Mouse (Mus musculus): ENCODE data around the gene Lage3. TPM values are rescaled to one million over a fixed set of nuclear protein-coding genes. Genes with fewer than 3 reads are reported as not detected.

The Lage3 gene
- total and polyA plus RNA-seq, 2 experiments from 2014 or later, result 62.0 to 67.1 TPM

- Histone ChIP-seq H3K9ac (replicated peaks; ENCODE audit: low read length, poor library complexity, severe bottlenecking) (peak overlapping the region; percentile 56), H3K36me3 (ENCODE audit: insufficient read depth, low read length) (no peaks in the 10 kb centered on the region), H3K4me3 (ENCODE audit: low read depth, low read length) (peak overlapping the region; percentile 37), H3K27me3 (ENCODE audit: insufficient read depth, low read length) (no peaks in the 10 kb centered on the region), H3K4me2 (ENCODE audit: low read depth, low read length, poor library complexity, severe bottlenecking) (peak overlapping the region; percentile 52), H3K9me3 (ENCODE audit: low read length) (no peaks in the 10 kb centered on the region), H3K4me1 (ENCODE audit: insufficient read depth, low read length) (no peaks in the 10 kb centered on the region), H3K27ac (ENCODE audit: low read depth, low read length) (peak overlapping the region; percentile 63)
- WGBS, result 28% methylated on average over 13 of the region's 13 CpGs
- DNase-seq (ENCODE audit: low spot score) (peak; percentile 4), ATAC-seq (ENCODE audit: low FRiP score) (peak; percentile 52)
- no peak for TF ChIP-seq CTCF (IDR thresholded peaks at IDR 0.05)
These were observed 562 bp downstream of the Lage3 start for GRCm38 (mm10) chrX:74352645-74353466.

- H3K4me1 ChIP-seq (ENCODE audit: insufficient read depth, low read length), result 0 out of 2 replicates have a peak, but pooled peaks cover 3% of the 10 kb centered on the region
- 26% methylated on average over 2 of the region's 2 CpGs for WGBS
- no peaks in the 10 kb centered on the region for H3K27me3 ChIP-seq (ENCODE audit: insufficient read depth, low read length)
- peaks cover 7% of the 10 kb centered on the region; the same call in 1 of the 2 replicates for H3K36me3 ChIP-seq (ENCODE audit: insufficient read depth, low read length)
- H3K9me3 ChIP-seq (ENCODE audit: low read length), result no peaks in the 10 kb centered on the region
- H3K4me2 ChIP-seq (ENCODE audit: low read depth, low read length, poor library complexity, severe bottlenecking), result peak overlapping the region; percentile 57
- no peak for ATAC-seq (ENCODE audit: low FRiP score)
- no peak overlapping the region; the same call in 1 of the 2 replicates for H3K27ac ChIP-seq (ENCODE audit: low read depth, low read length)
- peak; percentile 3 for DNase-seq (ENCODE audit: low spot score)
- TF ChIP-seq CTCF (IDR thresholded peaks at IDR 0.05), result no peak
- peak overlapping the region; percentile 62 for H3K9ac ChIP-seq (replicated peaks; ENCODE audit: low read length, poor library complexity, severe bottlenecking)
- peak overlapping the region; percentile 51 for H3K4me3 ChIP-seq (ENCODE audit: low read depth, low read length)
These were observed 23.1 kb downstream of the Lage3 start for GRCm38 (mm10) chrX:74330166-74330930.

GRCm38 (mm10) chrX:74329215-74329671, 24.2 kb downstream of the Lage3 start:
- DNase-seq (ENCODE audit: low spot score) (peak; percentile 16), ATAC-seq (ENCODE audit: low FRiP score) (peak; percentile 47)
- Histone ChIP-seq H3K9me3 (ENCODE audit: low read length) (no peaks in the 10 kb centered on the region), H3K36me3 (ENCODE audit: insufficient read depth, low read length) (0 out of 2 replicates have a peak, but pooled peaks cover 6% of the 10 kb centered on the region), H3K9ac (replicated peaks; ENCODE audit: low read length, poor library complexity, severe bottlenecking) (peak overlapping the region; percentile 62), H3K4me2 (ENCODE audit: low read depth, low read length, poor library complexity, severe bottlenecking) (peak overlapping the region; percentile 57), H3K27ac (ENCODE audit: low read depth, low read length) (peak overlapping the region; percentile 82), H3K27me3 (ENCODE audit: insufficient read depth, low read length) (no peaks in the 10 kb centered on the region), H3K4me3 (ENCODE audit: low read depth, low read length) (peak overlapping the region; percentile 51), H3K4me1 (ENCODE audit: insufficient read depth, low read length) (0 out of 2 replicates have a peak, but pooled peaks cover 3% of the 10 kb centered on the region)
- no peak for TF ChIP-seq CTCF (IDR thresholded peaks at IDR 0.05)
- WGBS, result 19% methylated on average over 10 of the region's 10 CpGs

- Histone ChIP-seq H3K4me2 (ENCODE audit: low read depth, low read length, poor library complexity, severe bottlenecking) (peak within 1 kb of the TSS; percentile 57), H3K27ac (ENCODE audit: low read depth, low read length) (peak within 1 kb of the TSS; percentile 82), H3K27me3 (ENCODE audit: insufficient read depth, low read length) (no peaks in the 10 kb centered on the region), H3K36me3 (ENCODE audit: insufficient read depth, low read length) (0 out of 2 replicates have a peak, but pooled peaks cover under 1% of the 10 kb centered on the region), H3K4me3 (ENCODE audit: low read depth, low read length) (peak within 1 kb of the TSS; percentile 51), H3K4me1 (ENCODE audit: insufficient read depth, low read length) (0 out of 2 replicates have a peak, but pooled peaks cover 3% of the 10 kb centered on the region), H3K9ac (replicated peaks; ENCODE audit: low read length, poor library complexity, severe bottlenecking) (peak within 1 kb of the TSS; percentile 62), H3K9me3 (ENCODE audit: low read length) (no peaks in the 10 kb centered on the region)
- no peak for TF ChIP-seq CTCF (IDR thresholded peaks at IDR 0.05)
- peak; percentile 91 for ATAC-seq (ENCODE audit: low FRiP score)
- 20% methylated on average over 23 of the region's 30 CpGs for WGBS
- DNase-seq (ENCODE audit: low spot score), result peak; percentile 76
These were observed 24.7 kb downstream of the Lage3 start, which contains the start of gene Plxna3 for GRCm38 (mm10) chrX:74328725-74329161. Gene Plxna3, plus strand, starts transcription at chrX:74329066.

GRCm38 (mm10) chrX:74312540-74313464, 40.6 kb downstream of the Lage3 start, which contains the start of gene Fam50a:
Gene Fam50a, plus strand, starts transcription at chrX:74313033.
- peak; percentile 95 for ATAC-seq (ENCODE audit: low FRiP score)
- TF ChIP-seq CTCF (IDR thresholded peaks at IDR 0.05), result no peak
- H3K27ac ChIP-seq (ENCODE audit: low read depth, low read length), result peak within 1 kb of the TSS; percentile 79

More at GRCm38 (mm10) chrX:74312540-74313464, 40.6 kb downstream of the Lage3 start, which contains the start of gene Fam50a:
- peak within 1 kb of the TSS; percentile 52 for H3K4me3 ChIP-seq (ENCODE audit: low read depth, low read length)
- peaks cover 6% of the 10 kb centered on the region; the same call in 1 of the 2 replicates for H3K36me3 ChIP-seq (ENCODE audit: insufficient read depth, low read length)
- H3K9ac ChIP-seq (replicated peaks; ENCODE audit: low read length, poor library complexity, severe bottlenecking), result peak within 1 kb of the TSS; percentile 55
- WGBS, result 25% methylated on average over 57 of the region's 59 CpGs
- H3K4me2 ChIP-seq (ENCODE audit: low read depth, low read length, poor library complexity, severe bottlenecking), result peak within 1 kb of the TSS; percentile 59
- peak; percentile 93 for DNase-seq (ENCODE audit: low spot score)
- no peaks in the 10 kb centered on the region for H3K9me3 ChIP-seq (ENCODE audit: low read length)
- no peaks in the 10 kb centered on the region for H3K27me3 ChIP-seq (ENCODE audit: insufficient read depth, low read length)
- H3K4me1 ChIP-seq (ENCODE audit: insufficient read depth, low read length), result no peaks in the 10 kb centered on the region
